In the genomic region with DNA sequence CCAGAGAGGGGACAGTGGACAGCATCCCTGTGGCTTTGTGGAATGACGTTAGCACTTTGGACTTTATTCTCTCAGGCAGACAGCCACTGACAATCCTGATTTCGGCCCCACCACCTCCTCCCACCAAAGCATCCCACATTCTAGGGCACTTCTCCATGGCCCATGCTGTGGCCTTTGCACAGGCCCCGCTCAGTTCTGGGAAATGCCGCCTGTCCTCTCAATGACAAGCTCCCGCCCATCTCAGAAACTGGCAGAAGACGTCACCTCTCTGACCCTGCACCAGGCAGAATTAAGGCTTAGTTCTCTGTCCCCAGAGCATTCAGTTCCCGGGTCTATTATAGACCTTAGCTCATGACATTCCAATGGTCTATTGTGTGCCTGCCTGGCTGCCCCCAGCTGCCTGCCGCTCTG, we compare ENCODE assay signal across 11 mouse cellular contexts. TPM values are rescaled to one million over a fixed set of nuclear protein-coding genes. Genes with fewer than 3 reads are reported as not detected.
DNase-seq lines count a peak whose midpoint lies in the region; ATAC-seq and TF ChIP-seq lines count a peak whose summit lies in the region.
"Had no signal": no experiment of that assay in that cellular context is flagged by ENCODE, and none has a peak within 500 bp of the region (broad histone marks: within the 10 kb centered on the region; RNA-seq: fewer than 3 reads in every experiment).

No protein-coding gene starts in this region.

- peak; percentile 86 for ATAC-seq in forebrain, embryonic 11.5 days (replicated peaks; ENCODE audit: low FRiP score)
- no peak for ATAC-seq in forebrain, embryonic 16.5 days
- peak; percentile 53 for ATAC-seq in heart, embryonic 16.5 days (replicated peaks; ENCODE audit: extremely low read depth, insufficient read depth, low FRiP score)
- peak; percentile 59 for ATAC-seq in midbrain, embryonic 12.5 days (ENCODE audit: low FRiP score, low read depth)
- ATAC-seq: intestine, embryonic 16.5 days had no signal

- no peak for TF ChIP-seq POLR2A in cerebellum, adult 2 months (IDR thresholded peaks at IDR 0.05; ENCODE audit: borderline replicate concordance, insufficient read depth, low read length)

- no peak overlapping the region for H3K4me3 ChIP-seq in forebrain, embryonic 11.5 days (ENCODE audit: low read depth, low read length)
- no peak overlapping the region for H3K4me3 ChIP-seq in forebrain, embryonic 16.5 days (replicated peaks; ENCODE audit: low read length)
- no peak overlapping the region for H3K4me3 ChIP-seq in heart, embryonic 16.5 days (ENCODE audit: low read length)
- no peak overlapping the region for H3K4me3 ChIP-seq in midbrain, embryonic 12.5 days
- H3K4me3 ChIP-seq in cerebellum, adult 2 months (replicated peaks; ENCODE audit: insufficient read depth, low read depth, low read length) = no peak overlapping the region
- H3K4me3 ChIP-seq: embryonic facial prominence, embryonic 12.5 days had no signal

- no peak overlapping the region for H3K9ac ChIP-seq in forebrain, embryonic 11.5 days (ENCODE audit: low read length)
- H3K9ac ChIP-seq in forebrain, embryonic 16.5 days (replicated peaks; ENCODE audit: low read depth, low read length) = no peak overlapping the region
- no peak overlapping the region for H3K9ac ChIP-seq in heart, embryonic 16.5 days (ENCODE audit: low read length)
- no peak overlapping the region for H3K9ac ChIP-seq in midbrain, embryonic 12.5 days (replicated peaks)
- H3K9ac ChIP-seq: embryonic facial prominence, embryonic 12.5 days had no signal

- no peaks in the 10 kb centered on the region for H3K27me3 ChIP-seq in forebrain, embryonic 11.5 days (ENCODE audit: control insufficient read depth, insufficient read depth, low read length)
- H3K27me3 ChIP-seq in forebrain, embryonic 16.5 days (replicated peaks; ENCODE audit: control insufficient read depth, insufficient read depth, low read length) = no peaks in the 10 kb centered on the region
- no peaks in the 10 kb centered on the region for H3K27me3 ChIP-seq in heart, embryonic 16.5 days (ENCODE audit: control insufficient read depth, insufficient read depth, low read length)
- H3K27me3 ChIP-seq in midbrain, embryonic 12.5 days = peaks cover 4% of the 10 kb centered on the region; the same call in 1 of the 2 replicates
- H3K27me3 ChIP-seq in cerebellum, adult 2 months (ENCODE audit: control insufficient read depth, insufficient read depth, low read length) = no peaks in the 10 kb centered on the region
- H3K27me3 ChIP-seq: embryonic facial prominence, embryonic 12.5 days had no signal

- DNase-seq in forebrain, embryonic 11.5 days (ENCODE audit: low spot score) = peak; percentile 71
- peak; percentile 74 for DNase-seq in embryo, embryonic 11 days
- DNase-seq in thymus, postnatal 36 days = no peak
- DNase-seq in cerebellum, adult 2 months = no peak
- no peak for DNase-seq in testis, postnatal 14 days (ENCODE audit: low spot score)
- DNase-seq: gastrocnemius, postnatal 10 days had no signal

- no peaks in the 10 kb centered on the region for H3K9me3 ChIP-seq in forebrain, embryonic 11.5 days (ENCODE audit: control insufficient read depth, low read length)
- H3K9me3 ChIP-seq in forebrain, embryonic 16.5 days (ENCODE audit: control insufficient read depth, low read length) = no peaks in the 10 kb centered on the region
- H3K9me3 ChIP-seq in heart, embryonic 16.5 days (replicated peaks; ENCODE audit: control insufficient read depth, low read length) = no peaks in the 10 kb centered on the region
- no peaks in the 10 kb centered on the region for H3K9me3 ChIP-seq in midbrain, embryonic 12.5 days
- H3K9me3 ChIP-seq: embryonic facial prominence, embryonic 12.5 days had no signal

- no peak overlapping the region for H3K4me2 ChIP-seq in forebrain, embryonic 11.5 days (ENCODE audit: low read depth, low read length, severe bottlenecking)
- H3K4me2 ChIP-seq in forebrain, embryonic 16.5 days (ENCODE audit: low read length) = no peak overlapping the region
- H3K4me2 ChIP-seq in heart, embryonic 16.5 days (ENCODE audit: low read depth, low read length) = no peak overlapping the region
- peak overlapping the region; percentile 13; the same call in 1 of the 2 replicates for H3K4me2 ChIP-seq in midbrain, embryonic 12.5 days (replicated peaks)
- H3K4me2 ChIP-seq: embryonic facial prominence, embryonic 12.5 days had no signal

- H3K4me1 ChIP-seq in forebrain, embryonic 11.5 days (replicated peaks; ENCODE audit: control insufficient read depth, insufficient read depth, low read length) = peaks cover 14% of the 10 kb centered on the region; the same call in 1 of the 2 replicates
- peaks cover 2% of the 10 kb centered on the region for H3K4me1 ChIP-seq in forebrain, embryonic 16.5 days (replicated peaks; ENCODE audit: control insufficient read depth, insufficient read depth, low read length)
- H3K4me1 ChIP-seq in heart, embryonic 16.5 days (ENCODE audit: control insufficient read depth, insufficient read depth, low read length) = peaks cover 10% of the 10 kb centered on the region; the same call in 1 of the 2 replicates
- H3K4me1 ChIP-seq in midbrain, embryonic 12.5 days = peaks cover 21% of the 10 kb centered on the region
- H3K4me1 ChIP-seq in cerebellum, adult 2 months (ENCODE audit: control insufficient read depth, insufficient read depth, low read length) = peaks cover 6% of the 10 kb centered on the region

- WGBS in forebrain, embryonic 11.5 days = 6% methylated on average over 8 of the region's 8 CpGs
- 8% methylated on average over 8 of the region's 8 CpGs for WGBS in forebrain, embryonic 16.5 days
- WGBS in heart, embryonic 16.5 days = 32% methylated on average over 8 of the region's 8 CpGs
- 2% methylated on average over 8 of the region's 8 CpGs for WGBS in midbrain, embryonic 12.5 days
- 61% methylated on average over 8 of the region's 8 CpGs for WGBS in cerebellum, adult 2 months

- H3K36me3 ChIP-seq in forebrain, embryonic 11.5 days (ENCODE audit: control insufficient read depth, insufficient read depth, low read length) = no peaks in the 10 kb centered on the region
- no peaks in the 10 kb centered on the region for H3K36me3 ChIP-seq in forebrain, embryonic 16.5 days (ENCODE audit: control insufficient read depth, insufficient read depth)
- no peaks in the 10 kb centered on the region for H3K36me3 ChIP-seq in heart, embryonic 16.5 days (ENCODE audit: control insufficient read depth, insufficient read depth)
- H3K36me3 ChIP-seq in midbrain, embryonic 12.5 days = no peaks in the 10 kb centered on the region
- H3K36me3 ChIP-seq: embryonic facial prominence, embryonic 12.5 days had no signal

- TF ChIP-seq CTCF in cerebellum, adult 2 months (IDR thresholded peaks at IDR 0.05; ENCODE audit: borderline replicate concordance, insufficient read depth, low read depth, low read length) = no peak

- H3K27ac ChIP-seq in forebrain, embryonic 11.5 days (ENCODE audit: low read depth, low read length) = peak overlapping the region; percentile 61
- no peak overlapping the region for H3K27ac ChIP-seq in forebrain, embryonic 16.5 days (ENCODE audit: low read length)
- peak overlapping the region; percentile 63 for H3K27ac ChIP-seq in heart, embryonic 16.5 days (ENCODE audit: low read length)
- H3K27ac ChIP-seq in midbrain, embryonic 12.5 days (replicated peaks) = peak overlapping the region; percentile 63
- no peak overlapping the region for H3K27ac ChIP-seq in cerebellum, adult 2 months (ENCODE audit: insufficient read depth, low read length)
- H3K27ac ChIP-seq: embryonic facial prominence, embryonic 12.5 days had no signal

RNA-seq across cellular contexts. Expression of a gene that starts 7.0 kb away (rescaled TPM):
- 2.9 and 3.6 TPM in 2 replicates for polyA plus RNA-seq in forebrain, embryonic 11.5 days (2014; fragmentation: Nextera tagmentation; extraction: Ambion mirVana)
- polyA plus RNA-seq in forebrain, embryonic 16.5 days (2015; fragmentation: Nextera tagmentation; extraction: Ambion mirVana) = 12.5 and 15.7 TPM in 2 replicates
- polyA plus RNA-seq in heart, embryonic 16.5 days (2015; fragmentation: Nextera tagmentation; extraction: Ambion mirVana) = 3.0 and 3.2 TPM in 2 replicates
- polyA plus RNA-seq in midbrain, embryonic 12.5 days (2016; fragmentation: Nextera tagmentation; extraction: Ambion mirVana) = 3.7 and 4.5 TPM in 2 replicates
- 39.8 and 41.5 TPM in 2 replicates for polyA plus RNA-seq in cerebellum, adult 2 months (2012; rRNA removed)

Comparison
In these comparisons a context has a peak if more than half of its experiments do, and no peak if none do; other contexts are left out.
1. H3K27ac ChIP-seq: peak in forebrain, embryonic 11.5 days (single experiment), heart, embryonic 16.5 days (single experiment) and midbrain, embryonic 12.5 days (single experiment); none in forebrain, embryonic 16.5 days (single experiment) and cerebellum, adult 2 months (single experiment).
2. DNase-seq: peak in forebrain, embryonic 11.5 days (single experiment) and embryo, embryonic 11 days (single experiment); none in thymus, postnatal 36 days (0 of 2), cerebellum, adult 2 months (0 of 2) and testis, postnatal 14 days (single experiment).